Mouse (Mus musculus) lung, postnatal 0 days (tissue): ENCODE results near the gene Gabrb1.

ENCODE experiments used
- CTCF ChIP-seq: IDR thresholded peaks from 2 replicates; pipeline ENCODE4 v1.5.1; 2016; ENCODE audit warnings: antibody characterized with exemption, mild to moderate bottlenecking
- EP300 ChIP-seq: IDR thresholded peaks from 2 replicates; pipeline ENCODE4 v1.6.1; 2016; ENCODE audit warnings: antibody characterized with exemption, mild to moderate bottlenecking, control low read depth

DNA sequence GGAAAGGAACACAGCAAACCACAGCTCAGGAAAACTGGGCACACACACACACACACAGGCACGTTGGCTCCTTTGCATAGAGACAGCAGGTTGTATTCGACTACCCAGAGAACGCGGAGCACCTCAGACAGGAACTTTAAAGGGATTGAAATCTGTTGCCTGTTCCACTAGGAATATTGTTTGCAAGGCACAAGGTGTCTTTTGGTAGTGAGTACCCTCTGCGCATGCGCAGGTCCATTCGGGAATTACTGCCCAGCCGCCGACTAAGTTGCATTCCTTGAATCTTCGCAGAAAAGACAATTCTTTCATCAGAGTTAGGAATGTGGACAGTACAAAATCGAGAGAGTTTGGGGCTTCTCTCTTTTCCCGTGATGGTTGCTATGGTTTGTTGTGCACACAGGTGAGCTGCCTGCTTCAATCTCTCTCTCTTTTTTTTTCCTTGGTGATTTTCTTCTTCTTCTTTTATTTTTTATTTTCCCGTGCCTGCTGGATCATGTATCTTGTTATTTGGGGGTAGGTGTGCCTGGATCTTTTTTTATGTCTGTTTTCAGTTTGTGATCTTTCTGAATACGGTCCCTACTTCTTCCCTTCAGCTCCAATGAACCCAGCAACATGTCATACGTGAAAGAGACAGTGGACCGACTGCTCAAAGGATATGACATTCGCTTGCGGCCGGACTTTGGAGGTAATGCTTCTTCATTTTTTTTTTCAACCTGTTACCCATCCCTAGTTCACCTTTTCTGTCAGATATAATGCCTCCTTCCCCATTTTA is 42.0 kb downstream of the Gabrb1 start:
- TF ChIP-seq CTCF (no peak), EP300 (no peak)
